Mouse (Mus musculus) liver, postnatal 0 days (tissue): ENCODE measurements around the gene Syne3. TPM values are rescaled to one million over a fixed set of nuclear protein-coding genes. Genes with fewer than 3 reads are reported as not detected.
A peak's percentile ranks its signal among the peaks of the same experiment; 100 is the strongest.

Experiments
- ATAC-seq: fragments of 200-750 bp; cut with Nextera tagmentation; 2 replicates; pipeline ENCODE4 v1.8.0; 2017; ENCODE audit warnings: mild to moderate bottlenecking, moderate library complexity
- DNase-seq: peaks from one replicate; pipeline ENCODE4 v3.0.0-alpha.2; 2016
- H3K27ac ChIP-seq: fragments of 300-500 bp; sonication (generic); 2 replicates; pipeline ENCODE4 v1.5.1; 2014; ENCODE audit warnings: antibody characterized with exemption, moderate library complexity, mild to moderate bottlenecking, low read depth
- H3K27me3 ChIP-seq: fragments of 300-500 bp; sonication (generic); 2 replicates; pipeline ENCODE4 v1.6.1; 2014; ENCODE audit warnings: low read length, control low read depth, mixed read lengths; ENCODE audit not compliant: insufficient read depth
- H3K36me3 ChIP-seq: fragments of 300-500 bp; sonication (generic); replicated peaks from 2 replicates; pipeline ENCODE4 v1.6.1; 2014; ENCODE audit warnings: mild to moderate bottlenecking, control low read depth, low read length, moderate library complexity, mixed read lengths; ENCODE audit not compliant: insufficient read depth
- H3K4me1 ChIP-seq: fragments of 300-500 bp; sonication (generic); 2 replicates; pipeline ENCODE4 v1.6.1; 2014; ENCODE audit warnings: antibody characterized with exemption, mild to moderate bottlenecking, control low read depth; ENCODE audit not compliant: insufficient read depth
- H3K4me2 ChIP-seq: fragments of 300-500 bp; sonication (generic); 2 replicates; pipeline ENCODE4 v1.6.1; 2014; ENCODE audit warnings: low read depth, mild to moderate bottlenecking, low read length, moderate library complexity, mixed read lengths
- H3K4me3 ChIP-seq: fragments of 300-500 bp; sonication (generic); 2 replicates; pipeline ENCODE4 v1.5.1; 2014; ENCODE audit warnings: low read depth, low read length
- H3K9ac ChIP-seq: fragments of 300-500 bp; sonication (generic); replicated peaks from 2 replicates; pipeline ENCODE4 v1.6.1; 2014; ENCODE audit warnings: mild to moderate bottlenecking, moderate library complexity
- H3K9me3 ChIP-seq: fragments of 300-500 bp; sonication (generic); 2 replicates; pipeline ENCODE4 v1.6.1; 2016; ENCODE audit warnings: mild to moderate bottlenecking, control low read depth, low read length, mixed read lengths
- CTCF ChIP-seq: sonication (generic); IDR thresholded peaks from 2 replicates; pipeline ENCODE4 v1.5.1; 2016; ENCODE audit warnings: antibody characterized with exemption, low read depth
- EP300 ChIP-seq: IDR thresholded peaks from 2 replicates; pipeline ENCODE4 v1.6.1; 2016; ENCODE audit warnings: antibody characterized with exemption, low read depth, mild to moderate bottlenecking
- WGBS: fragments of 180-500 bp; shearing (Covaris S2); extraction: QIAGEN DNeasy Blood & Tissue Kit; methylation state at CpG from one replicate; pipeline ENCODE4 v1.1.7; 2014; ENCODE audit not compliant: insufficient replicate concordance; 5-methylcytosine and 5-hydroxymethylcytosine counted together
- polyA plus RNA-seq: library from polyadenylated mRNA; unstranded; fragments of >200 nt; fragmentation: Nextera tagmentation; extraction: Ambion mirVana; gene quantifications from 2 replicates; pipeline ENCODE4 v1.2.1, GENCODE M21; 2015

Gene Syne3
- polyA plus RNA-seq, 1 experiment from 2014 or later = 2.3 TPM

DNA sequence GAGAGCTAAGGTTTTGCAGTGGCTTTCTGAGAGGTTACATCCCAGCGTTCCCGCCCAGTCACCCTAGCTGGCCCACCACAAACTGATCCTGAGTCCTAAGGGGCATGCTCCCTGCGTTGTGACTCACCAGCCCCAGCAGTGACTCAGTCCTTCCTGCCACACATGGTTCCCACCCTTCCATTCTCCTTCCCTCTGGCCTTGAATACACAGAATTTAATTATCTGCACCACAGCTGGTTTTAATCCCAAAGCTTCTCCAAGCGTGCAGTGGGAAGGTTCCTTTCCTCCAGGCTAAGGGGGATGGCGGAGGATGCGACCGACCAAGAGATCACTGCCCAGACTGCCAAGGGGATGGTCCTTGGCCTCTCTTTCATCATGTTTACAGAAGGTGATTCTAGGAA lies 26.1 kb downstream of the Syne3 start:
- Histone ChIP-seq H3K9me3 (no peaks in the 10 kb centered on the region), H3K4me3 (no peak overlapping the region), H3K4me2 (no peak overlapping the region), H3K36me3 (no peaks in the 10 kb centered on the region), H3K9ac (no peak overlapping the region), H3K27ac (no peak overlapping the region), H3K27me3 (no peaks in the 10 kb centered on the region), H3K4me1 (no peaks in the 10 kb centered on the region)
- DNase-seq (no peak), ATAC-seq (no peak)
- TF ChIP-seq CTCF = no peak
- TF ChIP-seq EP300 = no peak
- WGBS = 77% methylated on average over 7 of the region's 7 CpGs

DNA sequence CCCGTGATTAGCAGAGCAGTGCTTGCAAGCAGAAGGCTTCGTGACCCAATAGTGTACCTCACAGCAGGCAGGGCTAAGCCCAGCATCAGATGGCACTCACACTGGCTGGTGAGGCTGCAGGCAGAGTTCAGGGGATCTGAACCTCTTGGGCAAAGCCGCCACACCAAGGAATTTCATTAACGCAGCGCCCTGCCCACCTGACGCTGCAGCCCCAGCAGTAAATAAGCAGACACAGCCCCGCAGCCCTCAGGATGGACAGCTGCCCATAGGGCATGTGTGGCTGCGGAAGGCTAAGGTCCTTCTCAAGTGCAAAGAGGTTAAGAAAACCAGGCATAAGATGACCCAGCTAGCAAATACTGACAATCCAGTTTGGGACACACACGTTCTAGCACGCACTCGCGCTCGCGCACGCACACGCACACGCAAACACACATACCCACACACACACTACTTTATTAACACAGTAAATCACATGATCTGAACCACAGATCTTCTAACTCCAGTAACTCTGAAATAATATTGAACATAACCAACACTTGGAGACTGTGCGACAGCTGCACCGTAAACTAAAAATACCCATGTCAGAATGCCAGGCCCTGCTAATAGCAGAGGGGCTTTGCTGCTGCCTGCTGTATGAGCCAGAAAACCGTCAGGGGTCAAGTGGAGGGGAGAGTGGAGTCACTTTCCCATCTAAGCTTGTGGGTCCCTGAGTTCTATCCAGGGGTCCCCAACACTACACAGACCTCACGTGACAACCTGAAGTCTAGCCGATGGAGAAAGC lies 30.5 kb downstream of the Syne3 start:
- Histone ChIP-seq H3K9me3 (peaks cover 2% of the 10 kb centered on the region; the same call in 1 of the 2 replicates), H3K4me2 (no peak overlapping the region), H3K9ac (no peak overlapping the region), H3K27ac (no peak overlapping the region), H3K36me3 (peaks cover 5% of the 10 kb centered on the region), H3K4me3 (no peak overlapping the region), H3K4me1 (no peaks in the 10 kb centered on the region), H3K27me3 (no peaks in the 10 kb centered on the region)
- WGBS = 89% methylated on average over 22 of the region's 22 CpGs
- ATAC-seq (no peak), DNase-seq (no peak)
- TF ChIP-seq EP300 (no peak), CTCF (no peak)

DNA sequence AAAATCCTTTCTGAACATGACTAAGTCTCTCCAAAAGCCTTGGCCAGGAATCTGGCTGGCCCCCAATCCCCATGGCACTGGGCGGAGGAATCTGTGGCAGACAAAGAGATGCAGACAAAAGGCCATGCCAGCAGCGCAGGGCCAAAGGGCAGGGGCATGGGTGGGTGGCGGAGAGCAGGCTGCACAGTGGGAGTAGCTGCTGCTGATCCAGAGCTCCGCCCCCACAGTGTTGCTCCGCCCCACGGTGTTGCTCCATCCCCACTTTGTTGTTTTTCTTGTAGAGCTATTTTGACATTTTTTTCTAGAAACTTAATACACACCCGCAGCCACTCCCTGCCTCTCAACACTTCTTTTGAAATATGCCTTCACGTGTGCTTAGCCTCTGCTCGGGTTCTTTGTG lies 31.2 kb downstream of the Syne3 start:
- peaks cover 5% of the 10 kb centered on the region for H3K36me3 ChIP-seq
- TF ChIP-seq CTCF = no peak
- no peak for TF ChIP-seq EP300
- no peak overlapping the region for H3K4me2 ChIP-seq
- H3K9me3 ChIP-seq = peaks cover 2% of the 10 kb centered on the region; the same call in 1 of the 2 replicates
- peak; percentile 21; the same call in 1 of the 2 replicates for ATAC-seq
- H3K27me3 ChIP-seq = no peaks in the 10 kb centered on the region
- no peak overlapping the region for H3K9ac ChIP-seq
- WGBS = 67% methylated on average over 9 of the region's 9 CpGs
- no peak overlapping the region for H3K27ac ChIP-seq
- no peaks in the 10 kb centered on the region for H3K4me1 ChIP-seq
- no peak overlapping the region for H3K4me3 ChIP-seq
- no peak for DNase-seq

DNA sequence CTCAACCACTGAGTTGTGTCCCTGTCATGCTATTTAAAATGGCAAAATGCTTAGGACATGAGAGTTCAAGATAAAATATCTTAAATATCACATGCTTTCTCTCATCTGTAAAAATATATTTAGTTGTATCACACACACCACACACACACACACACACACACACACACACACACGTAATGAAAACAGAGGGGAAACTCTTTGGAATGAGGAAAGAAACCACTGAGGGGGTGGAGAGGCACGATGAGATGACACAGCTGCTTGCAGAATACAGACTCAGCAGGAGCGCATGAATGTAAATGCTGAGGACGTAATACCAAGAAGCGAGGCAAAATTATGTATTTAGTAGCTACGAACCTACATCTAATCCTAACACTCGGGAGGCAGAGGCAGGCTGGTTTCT lies 32.7 kb downstream of the Syne3 start:
- 87% methylated on average over 7 of the region's 7 CpGs for WGBS

DNA sequence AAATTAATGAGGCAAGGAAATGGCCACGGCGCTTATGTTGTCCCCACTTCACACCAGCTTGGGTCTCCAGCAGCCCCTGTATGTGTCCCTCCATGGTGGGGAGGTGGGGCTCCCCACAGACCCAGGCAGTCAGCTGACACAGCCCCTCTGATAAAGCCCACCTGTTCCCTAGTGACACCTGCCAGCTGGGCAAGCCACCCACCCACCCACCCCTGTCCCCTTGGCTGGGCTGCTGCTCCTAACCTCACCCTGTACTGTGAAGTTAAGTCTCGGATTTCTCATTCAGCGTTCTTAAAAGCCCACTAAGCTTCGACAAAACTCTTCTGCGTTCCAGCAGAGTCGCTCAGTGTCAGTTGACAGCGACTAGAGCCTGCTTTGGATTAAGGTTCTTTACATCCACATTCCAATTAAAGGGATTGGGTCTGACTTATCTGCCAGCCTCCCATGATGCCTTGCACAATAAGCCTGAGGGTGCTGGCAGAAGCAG lies 33.2 kb downstream of the Syne3 start:
- Histone ChIP-seq H3K27me3 (no peaks in the 10 kb centered on the region), H3K36me3 (peaks cover 19% of the 10 kb centered on the region), H3K9me3 (peaks cover 2% of the 10 kb centered on the region; the same call in 1 of the 2 replicates), H3K4me2 (no peak overlapping the region), H3K4me3 (no peak overlapping the region), H3K4me1 (no peaks in the 10 kb centered on the region), H3K9ac (no peak overlapping the region), H3K27ac (no peak overlapping the region)
- no peak for TF ChIP-seq CTCF
- TF ChIP-seq EP300 = no peak
- 82% methylated on average over 8 of the region's 8 CpGs for WGBS
- ATAC-seq = no peak
- no peak for DNase-seq

More for the DNA sequence above, 32.7 kb downstream of the Syne3 start:
- no peaks in the 10 kb centered on the region for H3K27me3 ChIP-seq
- no peak overlapping the region for H3K4me3 ChIP-seq
- H3K4me2 ChIP-seq = no peak overlapping the region
- ATAC-seq (no peak), DNase-seq (no peak)
- H3K4me1 ChIP-seq = no peaks in the 10 kb centered on the region
- H3K9ac ChIP-seq = no peak overlapping the region
- H3K36me3 ChIP-seq = peaks cover 14% of the 10 kb centered on the region
- H3K9me3 ChIP-seq = peaks cover 2% of the 10 kb centered on the region; the same call in 1 of the 2 replicates
- H3K27ac ChIP-seq = no peak overlapping the region
- TF ChIP-seq EP300 (no peak), CTCF (no peak)

DNA sequence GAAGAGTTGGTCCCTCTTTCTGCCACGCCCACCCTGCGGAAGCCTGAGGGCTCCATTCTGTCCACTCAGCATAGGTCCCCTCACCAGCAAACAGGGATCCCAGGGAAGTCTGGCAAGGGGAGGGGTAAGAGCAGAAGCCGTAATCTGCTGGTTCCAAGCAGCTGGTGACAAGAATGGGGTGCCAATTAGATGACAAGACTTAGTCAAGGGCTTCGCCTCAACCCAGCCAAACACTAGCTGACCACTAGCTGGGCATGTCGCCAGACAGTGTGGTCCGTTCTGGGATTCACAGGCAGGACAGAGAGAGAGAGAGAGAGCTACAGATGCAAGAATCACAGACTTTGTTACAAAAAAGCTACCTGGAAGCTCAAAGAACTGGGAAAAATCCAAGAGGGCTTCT lies 36.7 kb downstream of the Syne3 start:
- peaks cover 33% of the 10 kb centered on the region for H3K36me3 ChIP-seq
- H3K27me3 ChIP-seq = no peaks in the 10 kb centered on the region
- TF ChIP-seq CTCF (no peak), EP300 (no peak)
- no peak overlapping the region for H3K27ac ChIP-seq
- no peak overlapping the region for H3K4me2 ChIP-seq
- no peaks in the 10 kb centered on the region for H3K4me1 ChIP-seq
- DNase-seq (no peak), ATAC-seq (no peak)
- H3K9ac ChIP-seq = no peak overlapping the region
- no peak overlapping the region for H3K4me3 ChIP-seq
- WGBS = 87% methylated on average over 6 of the region's 6 CpGs
- peaks cover 2% of the 10 kb centered on the region; the same call in 1 of the 2 replicates for H3K9me3 ChIP-seq
